Mouse (Mus musculus): ENCODE measurements at regions not wholly inside any gene's neighbourhood (a gene's known extent, or its start where the extent isn't known, plus 50 kb on each side); places are given as distances from the start of the nearest gene placed in this dataset.
"Not testable (repeated sequence)": the region's sequence is repeated elsewhere in the genome, so short reads cannot be mapped to it uniquely, and the experiment has no call there.

DNA sequence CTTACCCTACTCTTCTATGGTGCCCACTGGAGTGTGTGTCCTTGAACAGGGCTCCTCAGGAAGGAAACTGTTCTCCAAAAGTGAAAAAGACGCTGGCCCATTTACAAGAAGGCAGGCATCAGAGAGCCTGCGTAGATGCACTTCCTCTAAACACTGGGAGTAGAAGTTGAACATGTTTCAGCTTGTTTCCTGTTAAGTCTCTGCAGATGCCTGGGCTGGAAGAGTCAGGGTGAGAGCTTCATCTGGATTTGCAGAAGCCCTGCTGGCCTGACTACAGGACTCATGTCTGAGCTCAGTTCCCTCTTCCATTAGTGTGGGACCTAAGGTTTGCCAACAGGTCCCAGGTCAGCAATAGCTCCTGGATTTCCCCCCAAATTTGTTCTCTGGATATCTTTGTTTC is 54.7 kb upstream of the Nlrp1b start:
- no peak for DNase-seq (ENCODE audit: low spot score)

- not testable (repeated sequence) for DNase-seq (ENCODE audit: low spot score)
These were observed 57.7 kb upstream of the Nlrp1b start for GRCm38 (mm10) chr11:71288243-71288642.

DNA sequence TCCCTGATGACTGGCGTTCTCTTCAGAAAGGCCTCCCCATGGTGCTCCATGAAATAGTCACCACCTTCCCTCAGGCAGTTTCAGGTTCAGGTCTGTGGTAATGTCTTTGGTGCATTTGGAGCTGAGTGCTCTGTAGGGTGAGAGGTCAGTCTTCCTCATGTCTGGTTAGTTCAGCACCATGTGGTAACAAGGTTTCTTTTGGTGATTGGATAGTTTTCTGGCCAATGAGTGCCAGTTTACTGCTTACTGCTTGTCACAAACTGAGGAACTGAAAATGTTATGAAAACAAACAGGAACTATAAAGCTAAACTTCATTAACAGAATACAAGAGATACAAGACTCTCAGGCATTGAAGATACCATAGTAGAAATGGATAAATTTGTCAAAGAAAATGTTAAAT is 59.0 kb upstream of the Nlrp1b start:
- no peak for DNase-seq (ENCODE audit: low spot score)

DNA sequence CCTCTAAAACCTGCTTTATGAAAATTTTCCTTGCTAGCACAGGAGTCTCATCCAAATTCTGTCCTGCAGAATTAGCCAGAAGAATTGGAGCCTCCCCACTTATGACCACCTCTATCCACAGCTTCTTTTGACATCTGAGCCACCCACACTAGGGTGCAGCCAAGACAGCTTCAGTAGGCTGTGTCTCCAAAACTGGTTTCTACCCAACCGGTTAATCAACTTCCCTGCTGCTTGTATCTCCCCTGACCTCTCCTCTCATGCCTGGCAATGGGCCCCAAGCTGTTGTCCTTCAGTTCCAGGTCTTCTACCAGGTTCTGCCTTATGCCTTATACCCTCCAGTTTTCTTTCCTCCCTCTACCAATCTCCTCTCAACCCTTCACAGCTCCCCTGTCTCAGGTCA is 68.9 kb upstream of the Nlrp1b start:
- DNase-seq (ENCODE audit: low spot score): no peak

DNA sequence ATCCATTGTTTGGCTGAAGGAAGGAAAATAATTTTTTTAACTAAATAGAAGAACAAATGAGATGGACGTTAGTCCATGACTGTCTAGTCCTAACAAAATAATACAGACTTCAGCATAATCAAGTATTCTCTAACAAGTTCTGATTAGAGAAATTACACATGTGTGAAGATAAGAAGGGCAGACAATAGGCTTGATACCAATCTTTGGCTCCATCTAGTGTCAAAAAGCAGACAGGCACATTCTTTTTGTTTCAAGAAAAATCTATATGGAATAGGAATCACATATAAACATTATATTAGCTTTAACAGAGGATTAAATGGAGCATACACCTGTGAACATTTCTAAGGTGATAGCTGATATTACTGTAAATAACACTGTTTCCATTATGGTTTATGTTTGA is 92.9 kb upstream of the Nlrp1b start:
- no peak for DNase-seq (ENCODE audit: low spot score)

- DNase-seq (ENCODE audit: low spot score): no peak
These were observed 106.9 kb upstream of the Nlrp1b start for GRCm38 (mm10) chr11:71337428-71337827.

DNA sequence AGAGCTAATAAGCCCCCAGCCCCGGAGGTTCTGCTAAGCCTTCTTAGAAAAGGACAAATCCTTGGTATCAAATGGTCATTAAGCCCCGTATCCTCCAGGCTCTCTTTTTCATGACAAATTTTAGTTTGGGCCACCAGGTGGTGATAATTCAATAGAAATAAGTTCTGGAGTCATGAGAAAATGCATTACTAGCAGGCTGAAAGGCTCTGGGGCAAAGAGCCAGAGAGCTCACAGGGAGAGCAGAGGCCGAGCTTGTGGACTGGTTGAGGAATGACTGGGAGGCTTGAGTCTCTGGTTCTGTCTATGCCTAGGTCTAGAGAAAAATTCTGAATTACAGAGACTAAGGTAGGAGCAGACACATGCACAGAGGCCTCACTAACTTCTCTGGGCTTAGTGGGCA is 115.5 kb upstream of the Nlrp1b start:
- no peak for DNase-seq (ENCODE audit: low spot score)

DNA sequence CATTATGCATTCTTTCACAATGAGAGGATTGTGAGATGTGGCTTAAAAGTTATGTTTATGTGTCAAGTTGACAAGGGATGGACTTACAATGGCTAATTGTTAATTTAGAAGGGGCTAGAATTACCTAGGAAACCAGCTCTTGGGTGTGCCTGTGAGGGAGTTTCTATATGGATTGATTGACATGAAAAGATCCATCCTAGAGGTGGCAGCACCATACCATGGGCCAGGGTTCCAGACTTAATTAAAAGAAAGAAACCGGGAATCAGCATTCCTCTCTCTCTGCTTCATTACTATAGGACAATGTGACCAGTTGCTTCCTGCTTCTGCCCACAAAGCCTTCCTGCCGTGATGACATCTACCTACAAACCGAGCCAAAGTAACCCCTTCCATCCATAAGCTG is 126.6 kb upstream of the Nlrp1b start:
- no peak for DNase-seq (ENCODE audit: low spot score)

DNA sequence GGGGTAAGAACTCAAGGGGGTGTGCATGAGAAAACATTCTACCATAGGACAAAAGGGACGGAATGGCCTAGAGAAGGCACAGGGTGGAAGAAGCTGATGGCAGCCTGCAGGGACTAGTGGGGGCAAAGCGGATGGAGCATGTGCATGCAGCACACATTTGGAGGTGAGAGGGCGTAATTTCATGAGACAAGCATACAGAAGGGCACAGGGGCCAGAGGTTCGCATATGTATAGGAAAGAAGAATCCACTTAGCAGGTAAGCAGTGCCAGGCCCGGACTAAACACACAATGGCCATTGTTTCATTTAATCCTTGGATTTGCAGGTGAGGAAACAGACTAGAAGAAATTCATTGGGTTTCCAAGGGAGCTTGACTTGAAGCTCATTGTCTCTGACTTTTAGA is 130.3 kb upstream of the Nlrp1b start:
- no peak for DNase-seq (ENCODE audit: low spot score)

- no peak for DNase-seq (ENCODE audit: low spot score)
These were observed 141.3 kb upstream of the Nlrp1b start for GRCm38 (mm10) chr11:71371871-71372270.

DNA sequence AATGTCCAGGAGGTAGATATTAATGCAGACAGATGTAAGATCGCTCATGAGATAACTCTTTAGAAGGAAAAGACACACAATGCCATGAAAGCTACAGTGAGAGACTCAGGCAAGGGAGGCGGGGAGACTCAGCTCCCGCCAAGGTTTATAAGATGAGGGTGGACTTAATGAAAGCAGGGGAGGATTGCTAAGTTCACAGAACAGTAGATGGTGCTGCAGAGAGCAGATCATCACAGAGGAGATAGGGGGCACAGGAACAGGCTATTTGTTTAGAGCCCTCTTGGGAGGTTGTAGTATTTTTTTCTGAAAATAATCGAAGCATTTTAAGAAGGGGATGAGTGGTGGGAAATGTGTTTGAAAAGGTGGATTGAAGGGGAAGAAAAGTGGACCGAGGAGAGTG is 144.6 kb upstream of the Nlrp1b start:
- no peak for DNase-seq (ENCODE audit: low spot score)

DNA sequence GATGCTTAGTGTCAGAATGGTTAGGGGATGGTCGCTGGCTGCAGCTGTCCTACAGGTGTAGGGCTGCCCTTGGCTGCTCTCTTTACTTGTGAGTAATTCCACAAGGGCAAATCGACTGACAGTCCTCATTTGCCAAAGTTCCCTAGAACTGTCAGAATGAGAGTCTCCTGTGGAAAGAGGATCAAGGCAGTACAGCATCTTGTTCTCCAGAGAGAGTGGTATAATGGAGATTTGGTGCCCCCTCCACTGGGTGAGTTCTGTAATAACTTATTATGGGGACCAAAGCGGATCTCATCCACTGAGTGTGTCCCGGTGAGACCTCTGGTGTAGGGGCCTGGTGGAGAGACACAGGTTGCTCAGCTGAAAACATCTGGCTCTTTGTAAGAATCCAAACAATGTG is 157.9 kb upstream of the Nlrp1b start:
- DNase-seq (ENCODE audit: low spot score): no peak

DNA sequence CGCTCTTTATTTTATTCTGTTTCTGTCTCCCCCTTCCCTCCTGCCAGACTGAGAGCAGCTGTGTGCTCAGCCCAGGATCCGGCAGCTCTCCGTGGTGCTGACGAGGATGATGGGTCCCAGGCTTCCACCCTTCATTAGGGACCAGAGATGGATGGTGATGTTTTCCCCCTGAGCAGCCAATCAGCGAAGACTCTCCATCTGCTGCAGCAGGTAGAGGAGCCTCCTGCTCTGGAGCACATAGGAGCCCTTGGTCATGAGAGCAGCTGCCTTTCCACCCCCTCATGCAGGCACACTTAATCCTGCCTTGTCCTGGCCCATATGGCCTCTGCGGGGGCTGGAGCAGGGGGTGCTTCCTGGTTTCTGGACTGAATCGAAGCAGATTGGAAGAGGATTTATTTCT is 159.1 kb upstream of the Nlrp1b start:
- DNase-seq (ENCODE audit: low spot score): peak; percentile 1

GRCm38 (mm10) chr11:71390151-71390550 is 159.6 kb upstream of the Nlrp1b start:
- DNase-seq (ENCODE audit: low spot score): no peak

DNA sequence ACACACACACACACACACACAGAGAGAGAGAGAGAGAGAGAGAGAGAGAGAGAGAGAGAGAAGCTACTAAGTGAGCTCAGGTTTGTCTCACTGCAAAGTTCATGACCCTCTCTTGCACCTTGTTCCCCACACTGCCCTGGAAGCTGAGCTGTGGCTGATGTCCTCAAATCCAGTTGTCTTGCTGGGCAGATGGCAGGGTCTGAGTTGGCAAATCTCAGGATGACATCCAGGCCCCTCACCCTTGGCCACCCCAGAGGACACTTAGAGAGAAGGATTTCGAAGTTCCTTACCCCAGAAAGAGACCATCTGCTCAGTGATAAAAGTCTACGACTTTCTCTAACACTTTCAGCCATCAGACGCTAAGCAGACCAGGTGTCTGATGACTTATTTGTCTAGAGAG is 160.1 kb upstream of the Nlrp1b start:
- no peak for DNase-seq (ENCODE audit: low spot score)

DNA sequence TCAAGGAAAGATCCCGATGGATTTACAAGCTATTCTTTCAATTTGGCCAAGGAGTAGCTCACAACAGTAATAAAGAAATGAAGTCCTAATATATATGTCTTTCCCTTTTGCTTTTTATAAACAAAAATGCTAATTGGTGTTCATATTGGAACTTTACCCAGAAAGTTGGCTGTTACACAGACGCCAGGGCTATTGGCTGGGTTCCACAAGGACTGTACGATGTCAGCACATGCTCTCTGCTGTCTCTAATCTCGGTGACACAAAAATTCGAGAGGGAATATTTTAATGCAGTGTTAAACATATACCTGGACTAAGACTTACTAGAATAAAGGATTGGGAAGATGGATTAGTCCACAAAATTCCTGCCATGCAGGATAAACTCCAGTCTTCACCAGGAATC is 162.9 kb upstream of the Nlrp1b start:
- no peak for DNase-seq (ENCODE audit: low spot score)

GRCm38 (mm10) chr11:71395023-71395422 is 164.5 kb upstream of the Nlrp1b start:
- DNase-seq (ENCODE audit: low spot score): no peak

- DNase-seq (ENCODE audit: low spot score): no peak
These were observed 165.1 kb upstream of the Nlrp1b start for GRCm38 (mm10) chr11:71395631-71396030.

- DNase-seq (ENCODE audit: low spot score): no peak
These were observed 169.8 kb upstream of the Nlrp1b start for GRCm38 (mm10) chr11:71400351-71400750.

- no peak for DNase-seq (ENCODE audit: low spot score)
These were observed 171.1 kb upstream of the Nlrp1b start for GRCm38 (mm10) chr11:71401411-71402276.

DNA sequence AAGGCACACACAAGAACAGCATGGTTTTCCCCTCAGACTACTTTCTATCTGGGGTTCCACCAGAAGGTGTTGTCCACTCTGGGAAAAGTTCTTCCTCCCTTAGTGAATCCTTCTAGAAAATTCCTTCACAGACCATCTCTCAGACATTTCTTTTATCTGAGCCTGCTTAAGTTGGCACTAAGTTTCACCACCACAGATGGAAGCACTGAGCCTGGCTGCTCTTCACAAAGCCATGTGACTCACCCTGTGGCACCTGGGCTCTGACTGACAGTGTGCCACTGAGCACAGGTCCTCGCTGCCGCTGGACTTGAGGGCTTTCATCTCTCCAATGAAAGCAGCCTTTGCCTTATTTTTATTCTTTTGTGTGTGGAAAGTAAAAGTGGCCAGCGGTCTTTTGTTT is 173.8 kb upstream of the Nlrp1b start:
- DNase-seq (ENCODE audit: low spot score): no peak

DNA sequence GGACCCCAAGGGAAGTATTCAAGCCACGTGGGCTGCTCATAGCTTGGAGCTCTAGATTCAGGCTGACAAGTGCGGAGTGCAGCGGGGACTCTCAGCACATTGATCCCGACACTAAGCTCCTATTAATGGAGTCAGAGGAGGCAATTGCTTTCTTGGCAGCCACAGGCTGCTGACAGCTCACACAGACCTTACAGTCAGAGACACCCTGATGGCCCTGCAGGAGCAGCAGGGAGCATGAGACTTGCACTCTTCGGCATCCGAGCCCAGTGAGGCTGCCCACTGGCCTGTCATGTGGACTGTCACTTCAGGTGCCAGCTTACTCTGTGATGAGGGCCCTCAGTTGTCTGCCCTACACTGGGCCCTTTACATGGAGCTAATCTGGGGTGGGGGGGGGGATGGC is 176.5 kb upstream of the Nlrp1b start:
- no peak for DNase-seq (ENCODE audit: low spot score)

GRCm38 (mm10) chr11:71409211-71409765 is 178.8 kb upstream of the Nlrp1b start:
- DNase-seq (ENCODE audit: low spot score): no peak

GRCm38 (mm10) chr11:71410582-71410981 is 180.0 kb upstream of the Nlrp1b start:
- DNase-seq (ENCODE audit: low spot score): no peak
